Mouse (Mus musculus) stomach, postnatal 0 days (tissue): ENCODE results near the gene Gm17402. TPM values are rescaled to one million over a fixed set of nuclear protein-coding genes. Genes with fewer than 3 reads are reported as not detected.

Experiments
- ATAC-seq: fragments of 200-750 bp; cut with Nextera tagmentation; 2 replicates; pipeline ENCODE4 v1.8.0; 2017; ENCODE audit not compliant: low FRiP score, low TSS enrichment
- DNase-seq: peaks from one replicate; pipeline ENCODE4 v3.0.0-alpha.2; 2016; ENCODE audit warnings: low spot score
- H3K27ac ChIP-seq: fragments of 300-500 bp; sonication (generic); replicated peaks from 2 replicates; pipeline ENCODE4 v1.5.1; 2014; ENCODE audit warnings: mild to moderate bottlenecking, control low read depth
- H3K27me3 ChIP-seq: fragments of 300-500 bp; sonication (generic); 2 replicates; pipeline ENCODE4 v1.6.1; 2014; ENCODE audit warnings: low read length; ENCODE audit not compliant: control insufficient read depth, insufficient read depth
- H3K36me3 ChIP-seq: fragments of 300-500 bp; sonication (generic); 2 replicates; pipeline ENCODE4 v1.6.1; 2014; ENCODE audit warnings: low read length, mixed read lengths; ENCODE audit not compliant: control insufficient read depth, insufficient read depth
- H3K4me1 ChIP-seq: fragments of 300-500 bp; sonication (generic); replicated peaks from 2 replicates; pipeline ENCODE4 v1.6.1; 2014; ENCODE audit warnings: antibody characterized with exemption; ENCODE audit not compliant: control insufficient read depth, insufficient read depth
- H3K4me2 ChIP-seq: fragments of 300-500 bp; sonication (generic); replicated peaks from 2 replicates; pipeline ENCODE4 v1.6.1; 2014; ENCODE audit warnings: low read depth, mild to moderate bottlenecking, control low read depth, moderate library complexity
- H3K4me3 ChIP-seq: fragments of 300-500 bp; sonication (generic); 2 replicates; pipeline ENCODE4 v1.5.1; 2014; ENCODE audit warnings: low read depth, low read length, control low read depth
- H3K9ac ChIP-seq: fragments of 300-500 bp; sonication (generic); 2 replicates; pipeline ENCODE4 v1.6.1; 2014; ENCODE audit warnings: mild to moderate bottlenecking, low read length, control low read depth, mixed read lengths
- H3K9me3 ChIP-seq: fragments of 300-500 bp; sonication (generic); 2 replicates; pipeline ENCODE4 v1.6.1; 2016; ENCODE audit warnings: low read length; ENCODE audit not compliant: control insufficient read depth
- CTCF ChIP-seq: IDR thresholded peaks from 2 replicates; pipeline ENCODE4 v1.5.1; 2016; ENCODE audit warnings: antibody characterized with exemption, low read depth, mild to moderate bottlenecking, moderate library complexity
- EP300 ChIP-seq: optimal IDR thresholded peaks from 2 replicates; pipeline ENCODE3; 2016; ENCODE audit warnings: antibody characterized with exemption
- WGBS: fragments of 180-500 bp; shearing (Covaris S2); extraction: QIAGEN DNeasy Blood & Tissue Kit; methylation state at CpG from one replicate; pipeline ENCODE4 v1.1.7; 2014; 5-methylcytosine and 5-hydroxymethylcytosine counted together
- polyA plus RNA-seq: library from polyadenylated mRNA; unstranded; fragments of >200 nt; fragmentation: Nextera tagmentation; extraction: Ambion mirVana; gene quantifications from 2 replicates; pipeline ENCODE4 v1.2.1, GENCODE M21; 2015

Gene Gm17402
- polyA plus RNA-seq, 1 experiment from 2014 or later = not detected

- WGBS = 36% methylated on average over 3 of the region's 3 CpGs
- no peak for DNase-seq
- TF ChIP-seq CTCF (no peak), EP300 (no peak)
These were observed 35.4 kb downstream of the Gm17402 start for GRCm38 (mm10) chr3:67339558-67339957.

GRCm38 (mm10) chr3:67322422-67322821 lies 52.5 kb downstream of the Gm17402 start:
- H3K4me3 ChIP-seq = no peak overlapping the region
- WGBS = 70% methylated on average over 4 of the region's 4 CpGs

More at GRCm38 (mm10) chr3:67339558-67339957, 35.4 kb downstream of the Gm17402 start:
- H3K4me2 ChIP-seq = no peak overlapping the region
- no peak overlapping the region for H3K4me3 ChIP-seq
- H3K9me3 ChIP-seq = no peaks in the 10 kb centered on the region
- H3K36me3 ChIP-seq = no peaks in the 10 kb centered on the region
- no peaks in the 10 kb centered on the region for H3K27me3 ChIP-seq
- no peak for ATAC-seq
- no peak overlapping the region for H3K9ac ChIP-seq
- H3K27ac ChIP-seq = no peak overlapping the region
- H3K4me1 ChIP-seq = no peaks in the 10 kb centered on the region

More at GRCm38 (mm10) chr3:67322422-67322821, 52.5 kb downstream of the Gm17402 start:
- no peak for DNase-seq
- no peak overlapping the region for H3K9ac ChIP-seq
- TF ChIP-seq CTCF (no peak), EP300 (no peak)
- no peaks in the 10 kb centered on the region for H3K4me1 ChIP-seq
- no peak overlapping the region for H3K4me2 ChIP-seq
- no peaks in the 10 kb centered on the region for H3K36me3 ChIP-seq
- no peaks in the 10 kb centered on the region for H3K9me3 ChIP-seq
- ATAC-seq = no peak
- no peaks in the 10 kb centered on the region for H3K27me3 ChIP-seq
- no peak overlapping the region for H3K27ac ChIP-seq

Other genes starting within 250 kb of the Gm17402 start
- 5.1 and 5.7 TPM in 2 replicates for gene Mlf1, start 1.1 kb downstream of the Gm17402 start, polyA plus RNA-seq
- gene Gfm1, start 54.9 kb upstream of the Gm17402 start, polyA plus RNA-seq = 27.9 and 28.2 TPM in 2 replicates
- 65.7 and 71.8 TPM in 2 replicates for gene Lxn, start 88.8 kb upstream of the Gm17402 start, polyA plus RNA-seq
- 3.1 and 3.9 TPM in 2 replicates for gene Rarres1, start 140.4 kb upstream of the Gm17402 start, polyA plus RNA-seq
- 31.1 and 35.3 TPM in 2 replicates for gene Mfsd1, start 207.6 kb upstream of the Gm17402 start, polyA plus RNA-seq